Mouse (Mus musculus) B cell, adult 2 months (primary cell): Measurements from ENCODE around the gene March1.
A peak's percentile ranks its signal among the peaks of the same experiment; 100 is the strongest.
"Not testable (repeated sequence)": the region's sequence is repeated elsewhere in the genome, so short reads cannot be mapped to it uniquely, and the experiment has no call there.

Source experiments
- DNase-seq, 2 experiments: peaks; one replicate each; pipeline ENCODE4 v3.0.0; 2022

The March1 gene

DNA sequence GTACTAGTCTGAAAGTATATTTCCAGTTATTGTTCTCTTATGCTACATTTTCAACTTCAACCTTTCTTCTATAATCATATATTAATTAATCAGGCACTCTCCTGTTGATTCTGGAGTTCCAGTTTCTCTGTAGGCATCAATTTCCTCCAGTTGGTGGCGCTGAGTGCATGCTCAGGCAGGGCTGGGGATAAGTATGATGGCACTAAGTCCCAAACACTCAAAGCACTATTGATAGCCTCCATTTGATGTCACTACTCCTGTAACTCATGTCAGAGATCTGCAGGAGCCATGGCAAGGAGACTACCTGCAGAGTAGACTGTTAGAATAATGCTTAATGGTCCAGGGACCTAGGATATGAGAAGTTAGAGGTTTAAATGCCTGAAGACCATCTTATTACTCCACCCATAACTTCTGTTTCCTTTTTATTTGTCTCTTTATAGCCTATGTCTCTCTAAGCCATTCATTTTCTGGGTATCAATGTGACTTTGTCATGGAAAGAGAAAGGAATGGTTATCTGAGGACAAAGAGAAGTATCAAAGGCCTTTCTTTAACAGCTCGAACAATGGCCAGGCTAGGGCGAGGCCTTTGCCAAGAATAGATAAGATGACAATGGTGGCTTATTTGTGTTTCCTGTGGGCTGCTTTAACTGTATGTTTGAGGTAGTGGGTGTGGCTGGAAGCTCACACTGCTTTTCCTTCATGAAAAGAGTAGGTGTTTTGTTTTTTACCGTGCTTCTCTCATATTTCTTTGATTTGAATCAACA is 705.5 kb downstream of the March1 start:
- DNase-seq: peak; percentile 84 to 85

DNA sequence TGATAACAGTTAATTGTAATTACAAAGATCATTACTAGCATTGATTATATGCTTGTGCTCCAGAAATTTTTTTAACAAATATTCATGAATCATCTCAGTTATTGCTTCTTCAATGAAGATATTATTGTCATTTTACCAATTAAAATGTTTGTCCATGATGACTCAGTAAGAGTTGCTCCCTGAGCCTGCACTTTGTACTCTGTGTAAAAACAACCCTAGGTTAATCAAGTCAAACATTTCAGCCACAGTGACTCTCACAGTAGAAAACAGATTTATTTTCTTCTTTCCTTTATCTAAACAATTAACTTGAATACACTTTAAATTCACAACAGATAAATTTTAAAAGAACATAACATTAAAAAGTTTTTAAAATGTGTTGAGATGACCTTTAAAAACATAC is 708.7 kb downstream of the March1 start:
- no peak for DNase-seq

DNA sequence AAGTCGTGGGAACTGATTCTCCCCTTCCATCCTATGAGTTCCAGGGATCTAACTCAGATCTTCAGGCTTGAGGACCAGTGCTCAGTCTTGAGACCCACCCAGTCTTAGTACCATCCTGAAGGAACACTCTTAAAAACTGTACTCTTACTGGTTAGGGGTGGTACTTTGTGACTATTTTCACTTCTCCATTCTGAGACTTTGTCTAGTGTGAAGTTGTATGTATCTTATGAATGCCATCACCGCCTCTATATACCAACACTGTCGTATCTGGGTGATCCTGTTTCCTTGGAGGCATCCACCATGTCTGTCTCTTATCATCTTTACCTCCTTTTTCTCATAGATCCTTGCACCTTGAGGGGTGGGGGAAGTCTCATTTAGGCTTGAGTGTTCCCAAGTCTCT is 714.5 kb downstream of the March1 start:
- DNase-seq: peak; percentile 47 to 48

DNA sequence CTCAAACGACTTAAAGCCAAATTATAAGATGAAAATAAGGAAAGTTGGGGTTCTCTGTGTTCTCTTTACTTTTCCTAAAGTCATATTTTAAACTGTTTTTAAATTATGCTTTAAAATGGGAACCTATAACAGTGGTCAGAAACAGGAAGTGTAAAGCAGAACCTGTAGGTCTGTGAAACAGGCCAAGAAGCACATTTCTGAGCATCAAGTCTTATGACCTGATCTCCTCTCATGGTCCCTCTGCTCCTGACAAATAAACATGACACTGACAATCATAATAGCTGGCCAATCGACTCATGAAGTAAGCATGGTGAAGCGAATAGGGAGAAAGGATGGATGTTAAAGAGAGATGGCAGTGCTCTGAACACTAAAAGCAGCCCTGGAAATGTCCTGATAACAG is 716.6 kb downstream of the March1 start:
- peak; percentile 46 to 49 for DNase-seq

DNA sequence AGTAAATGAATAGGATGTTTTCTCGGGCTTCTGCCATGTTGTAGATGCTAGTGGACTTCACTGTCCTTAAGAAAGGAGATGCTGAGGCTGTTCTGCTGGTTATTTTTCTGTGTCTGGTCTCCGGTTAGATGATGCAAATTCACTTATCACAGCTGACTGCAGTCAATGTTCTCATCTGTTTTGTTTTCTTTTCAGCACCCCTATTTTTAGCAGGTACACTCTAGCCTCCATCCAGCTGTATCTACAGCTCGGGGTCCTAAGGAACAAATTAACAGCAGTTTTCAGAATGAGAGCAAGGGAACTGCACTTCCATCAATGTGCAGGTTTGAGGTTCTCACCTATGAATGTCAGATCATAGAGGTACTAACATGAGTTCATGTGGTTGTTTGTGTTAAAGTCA is 721.9 kb downstream of the March1 start:
- DNase-seq: peak; percentile 31 to 34

DNA sequence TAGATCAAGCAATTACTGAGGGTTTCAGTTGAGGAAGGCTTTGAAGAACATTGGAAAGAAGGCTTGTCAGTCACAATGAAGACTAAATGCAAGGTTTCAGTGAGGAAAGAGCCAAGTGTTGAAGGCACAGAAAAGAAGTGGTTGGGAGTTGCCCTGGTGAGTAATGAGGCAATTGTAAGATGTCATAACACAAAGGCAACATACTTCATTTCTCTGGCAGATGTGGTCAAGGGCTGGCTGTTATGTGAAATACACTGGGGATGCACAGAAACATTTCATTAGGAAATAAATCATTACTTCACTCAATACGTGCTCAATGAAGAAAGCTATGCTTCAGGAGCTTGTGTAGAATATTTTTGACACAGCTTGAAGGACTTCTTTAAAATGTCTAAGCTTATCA is 725.2 kb downstream of the March1 start:
- DNase-seq: no peak

DNA sequence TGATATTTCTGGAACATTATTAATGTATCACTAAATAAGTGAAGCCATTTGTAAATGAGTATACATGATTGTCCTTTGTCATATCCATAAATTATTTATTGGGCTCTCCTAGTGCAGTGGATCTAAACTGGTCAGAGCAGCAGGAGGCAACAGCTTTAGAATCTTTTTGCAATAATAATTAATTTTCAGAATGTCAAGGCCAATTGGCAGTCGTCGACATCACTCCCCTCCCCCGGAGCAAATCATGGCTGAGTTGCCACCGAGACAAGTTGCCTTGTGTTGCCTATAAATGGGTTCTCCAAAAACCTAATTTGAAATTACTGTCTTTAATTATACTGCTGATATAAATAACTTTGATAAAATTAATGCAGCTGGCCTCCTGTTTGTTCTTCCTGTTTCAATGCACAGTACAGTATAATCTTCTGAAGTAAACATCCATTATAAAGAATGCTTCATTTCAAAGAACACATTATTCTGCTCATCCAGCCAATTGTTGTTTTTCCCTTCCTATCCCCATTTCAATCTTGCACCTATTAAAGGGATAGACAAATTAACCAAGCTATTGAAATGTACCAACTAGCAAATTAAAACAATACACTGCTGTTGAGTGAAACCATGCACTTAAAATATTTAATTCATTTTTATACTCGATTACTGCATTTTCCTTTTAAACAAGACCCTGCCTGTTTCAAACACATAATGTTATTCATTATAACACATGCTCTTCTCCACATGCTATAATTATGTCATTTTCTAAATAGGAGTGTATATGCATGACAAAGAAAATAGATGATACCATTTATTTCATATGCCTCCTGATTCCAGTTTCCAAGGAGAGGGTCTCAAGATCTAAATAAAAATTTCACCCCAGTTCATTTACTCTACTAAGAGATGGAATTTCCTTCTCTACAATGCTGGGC is 745.4 kb downstream of the March1 start:
- no peak for DNase-seq

DNA sequence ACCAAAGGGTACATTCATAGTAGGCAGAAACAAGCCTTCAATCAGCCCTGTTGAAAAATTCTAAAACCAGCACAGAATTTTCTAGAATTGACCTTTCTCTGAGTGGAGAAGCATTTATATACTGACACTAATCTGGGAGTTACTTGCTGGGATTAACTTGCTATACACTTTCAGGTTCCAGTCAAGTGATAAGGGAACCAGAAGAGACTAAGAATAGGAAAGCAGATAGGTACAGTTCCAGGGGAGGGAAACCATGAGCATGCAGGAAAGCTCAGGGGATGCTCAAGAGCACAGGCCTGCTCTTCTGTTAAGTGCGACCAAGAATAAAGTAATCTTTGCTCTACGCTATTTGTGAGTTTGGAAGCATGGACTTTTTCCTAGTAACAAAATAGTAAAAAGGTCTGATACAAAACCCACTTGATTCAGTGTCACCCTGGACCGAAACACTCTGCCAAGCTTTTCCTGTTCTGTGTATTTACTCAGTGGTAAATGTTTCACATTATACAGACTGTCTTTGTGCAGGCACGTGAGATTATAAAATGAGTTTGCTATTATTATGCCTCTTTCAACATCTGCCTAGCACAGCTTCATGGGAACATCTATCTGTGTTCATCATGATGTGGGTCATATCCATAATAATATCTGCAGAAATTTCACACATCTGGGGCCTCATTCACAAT is 766.1 kb downstream of the March1 start:
- DNase-seq: no peak

DNA sequence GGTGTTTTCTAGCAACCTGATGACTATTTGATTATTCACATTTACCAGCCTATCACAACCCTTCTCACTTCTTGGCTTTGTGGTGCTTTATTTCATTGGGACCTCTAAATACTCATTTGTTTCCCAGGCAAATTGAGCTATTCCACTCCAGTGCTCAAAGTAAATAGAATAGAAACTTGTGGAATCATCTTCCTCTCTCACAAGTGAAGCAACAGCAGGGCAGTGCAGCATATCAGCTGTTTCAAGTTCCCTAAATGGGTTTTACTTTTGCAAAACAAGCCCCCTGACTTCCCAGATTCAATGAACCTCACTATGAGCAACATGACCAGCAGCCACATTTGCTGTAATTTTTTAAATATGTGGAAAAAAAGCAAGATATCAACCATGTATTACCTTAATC is 768.3 kb downstream of the March1 start:
- peak; percentile 46 for DNase-seq

DNA sequence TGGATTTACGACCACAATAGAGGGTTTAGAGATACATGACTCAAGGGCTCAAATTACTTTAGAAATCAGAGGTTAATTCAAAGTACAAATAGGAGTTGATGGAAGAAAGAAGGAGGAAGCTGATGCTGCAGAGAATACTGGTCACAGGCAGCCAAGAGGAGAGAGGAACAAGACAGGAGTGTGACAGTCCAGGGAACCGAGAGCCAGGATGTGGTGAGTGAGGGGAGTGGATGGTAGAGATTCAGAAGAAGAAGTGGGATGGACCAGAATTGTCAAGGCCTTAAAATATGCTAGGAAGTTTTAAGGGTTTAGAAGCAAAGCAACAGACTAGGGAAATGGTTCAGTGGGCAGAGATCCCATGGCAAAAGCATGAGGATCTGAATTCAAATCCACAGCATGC is 771.0 kb downstream of the March1 start:
- peak; percentile 36 to 44 for DNase-seq

DNA sequence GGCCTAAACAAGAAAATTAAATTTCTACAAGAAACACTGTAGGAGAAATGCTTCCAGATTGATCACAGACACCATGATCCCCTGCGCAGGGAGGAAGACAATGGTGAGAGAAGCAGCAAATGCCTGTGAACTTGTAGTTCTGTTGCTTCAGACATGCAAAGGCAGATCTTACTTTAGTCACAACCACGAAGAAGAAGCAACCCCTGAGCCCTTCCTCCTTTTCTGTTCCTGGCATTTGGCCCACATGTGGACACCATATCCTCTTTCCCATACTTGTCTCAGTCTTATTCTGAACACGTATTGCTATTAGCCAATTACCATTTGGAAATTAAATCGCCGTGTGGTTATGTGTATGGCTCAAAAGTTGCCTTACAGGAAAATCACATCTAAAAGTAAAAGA is 773.9 kb downstream of the March1 start:
- DNase-seq: no peak

DNA sequence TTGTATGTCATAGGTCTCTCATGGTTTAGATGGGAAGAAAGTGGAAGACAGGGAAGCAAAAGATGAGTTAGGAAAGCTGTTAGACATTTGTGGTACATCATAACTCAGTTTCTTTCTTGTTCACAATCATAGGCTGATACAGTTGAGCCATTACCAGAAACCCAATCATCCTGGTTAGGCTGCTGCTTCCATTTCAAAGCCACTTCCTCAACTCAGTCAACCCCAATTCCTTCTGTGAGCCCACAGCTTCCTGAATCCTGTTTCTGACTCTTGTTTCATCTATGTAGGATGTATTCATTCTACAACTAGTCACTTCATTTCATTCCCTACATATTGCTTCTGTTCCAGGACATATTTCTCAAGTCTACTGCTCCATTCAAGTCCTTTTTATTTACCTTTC is 775.2 kb downstream of the March1 start:
- peak in 1 of 2 experiments; percentile 38 for DNase-seq

DNA sequence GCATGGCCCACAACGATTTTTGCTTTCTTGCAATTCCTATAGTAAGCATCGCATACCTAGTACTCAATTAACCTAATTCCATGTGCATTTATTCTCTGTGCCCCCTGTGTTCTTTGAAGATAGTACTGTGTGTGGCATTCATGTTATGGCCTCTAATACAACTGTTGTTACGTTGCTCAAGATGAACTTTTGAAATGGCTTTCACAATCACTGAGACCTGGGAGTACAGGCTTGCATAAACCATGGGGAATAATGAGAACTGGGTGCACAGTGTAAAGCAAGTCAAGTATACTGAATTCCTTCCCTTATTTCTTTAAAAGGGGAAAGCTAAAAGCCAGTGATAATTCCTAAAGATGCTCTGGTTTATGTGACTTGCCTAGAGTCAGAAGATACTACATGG is 776.4 kb downstream of the March1 start:
- DNase-seq: no peak

DNA sequence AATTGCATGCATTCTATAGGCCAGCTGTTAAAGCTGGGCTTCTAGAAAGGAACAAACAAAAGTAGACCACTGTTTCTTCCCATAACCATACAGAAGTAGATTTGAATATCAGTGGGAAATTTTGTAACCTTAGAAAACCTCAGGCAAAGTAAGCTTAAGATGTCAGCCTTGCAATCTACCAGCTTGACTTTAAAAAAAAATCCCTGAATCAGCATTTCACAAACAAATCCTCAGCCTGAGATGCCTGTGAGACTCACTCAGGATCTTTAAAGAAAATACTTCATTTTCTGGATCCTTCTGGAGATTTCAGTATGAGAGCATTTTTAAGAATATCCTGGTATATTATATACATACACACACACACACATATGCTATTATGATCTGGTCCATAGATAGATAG is 780.1 kb downstream of the March1 start:
- no peak for DNase-seq

DNA sequence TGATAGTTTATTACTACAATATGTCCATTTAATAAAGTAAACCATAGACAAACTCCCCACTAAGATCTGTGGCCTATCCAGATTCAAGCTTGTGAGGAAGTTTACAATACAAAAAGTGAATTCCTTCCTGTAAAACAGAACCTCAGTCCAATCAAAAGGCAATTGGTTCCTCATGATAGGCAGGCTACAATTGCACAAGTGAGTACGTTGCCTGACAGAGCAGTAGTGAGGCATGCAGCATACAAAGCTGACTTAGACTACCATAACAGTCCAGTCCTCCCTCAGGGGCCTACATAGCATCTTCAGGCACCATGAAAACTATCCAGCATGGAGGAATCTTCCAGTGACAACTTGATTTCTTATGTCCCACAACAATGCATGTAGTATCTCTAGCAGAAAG is 782.4 kb downstream of the March1 start:
- DNase-seq: no peak

DNA sequence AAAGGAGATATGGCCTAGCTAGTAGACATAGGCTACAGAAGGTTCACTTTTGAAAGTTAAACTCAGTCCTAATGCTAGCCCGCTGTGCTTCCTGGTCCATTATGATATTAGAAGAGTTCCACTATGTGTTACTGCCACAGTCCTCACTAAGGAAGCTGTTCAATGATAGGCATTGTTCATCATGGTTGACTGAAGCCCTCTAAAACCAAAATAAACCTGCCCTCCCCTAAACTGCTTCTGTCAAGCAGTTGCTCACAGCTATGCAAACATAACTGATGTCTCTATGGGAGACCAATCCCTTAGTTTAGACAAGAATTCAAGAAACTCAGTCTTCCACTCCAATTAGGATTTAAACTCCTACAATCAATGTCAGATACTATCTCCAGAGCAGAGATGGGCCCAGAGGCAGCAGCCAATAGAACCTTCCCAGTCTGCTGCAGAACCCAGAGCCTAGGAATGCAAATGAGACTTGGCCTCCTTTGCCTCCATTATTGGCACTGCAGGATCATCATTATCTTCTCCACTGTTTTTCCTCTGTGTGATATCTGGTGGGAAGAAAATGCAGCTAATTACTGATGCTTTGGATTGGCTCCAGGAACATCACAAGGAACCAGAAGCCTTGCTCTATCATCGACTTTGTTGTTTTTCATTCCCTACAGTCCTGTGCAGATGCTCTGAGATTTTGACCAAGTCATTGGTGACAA is 787.2 kb downstream of the March1 start:
- peak; percentile 25 to 26 for DNase-seq

DNA sequence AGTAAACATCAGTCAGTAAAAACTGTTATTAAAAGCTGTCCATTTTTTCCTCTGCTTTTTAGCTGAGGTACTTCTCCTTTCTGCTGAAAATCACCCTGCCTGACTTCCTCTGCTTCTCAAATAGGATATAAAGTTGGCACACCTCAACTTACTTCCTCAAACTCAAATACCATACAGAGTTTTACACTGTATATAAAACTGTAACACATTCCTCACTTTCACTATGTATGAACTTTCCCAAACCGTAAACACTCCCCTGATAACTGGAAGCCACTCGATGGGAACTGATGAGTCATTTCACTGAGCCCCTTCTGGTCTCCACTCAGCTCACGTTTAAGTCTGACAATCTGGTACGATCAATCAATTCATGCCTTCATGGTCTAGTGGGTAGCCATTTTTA is 788.1 kb downstream of the March1 start:
- peak; percentile 56 to 65 for DNase-seq

DNA sequence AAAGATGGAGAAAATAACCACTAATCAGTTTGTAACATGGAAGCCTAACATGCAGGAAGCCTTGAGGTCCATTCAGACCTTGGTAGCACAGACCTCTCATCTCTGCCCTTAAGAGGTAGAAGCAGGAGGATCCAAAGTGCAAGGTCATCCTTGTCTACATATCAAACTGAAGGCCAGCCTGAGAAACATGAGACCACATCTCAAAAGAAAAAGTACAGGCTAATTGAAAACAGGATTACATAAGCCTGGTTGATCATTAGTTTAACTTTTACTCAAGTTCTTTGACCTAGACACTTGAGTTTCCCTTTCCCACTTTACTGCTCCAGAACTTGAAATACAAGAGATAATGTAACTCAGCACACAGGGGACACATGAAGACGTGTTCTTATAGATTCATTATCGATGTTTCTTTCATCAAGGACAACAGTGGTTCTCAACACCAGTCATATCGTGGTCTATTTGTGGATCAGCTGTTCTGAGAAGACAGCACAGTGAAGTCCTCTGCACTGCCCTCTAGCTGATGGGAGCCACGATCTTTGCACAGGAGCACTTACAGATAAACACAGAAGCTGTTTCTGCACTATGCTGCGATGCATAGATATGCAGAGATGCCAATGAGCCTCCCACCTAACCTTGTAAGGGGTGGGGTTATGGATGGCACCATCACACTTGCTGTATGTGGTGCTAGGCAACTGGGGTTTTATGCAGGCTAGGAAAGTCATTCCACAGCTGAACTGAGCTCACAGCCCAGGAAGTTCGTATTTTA is 789.1 kb downstream of the March1 start:
- peak in 1 of 2 experiments; percentile 29 for DNase-seq

DNA sequence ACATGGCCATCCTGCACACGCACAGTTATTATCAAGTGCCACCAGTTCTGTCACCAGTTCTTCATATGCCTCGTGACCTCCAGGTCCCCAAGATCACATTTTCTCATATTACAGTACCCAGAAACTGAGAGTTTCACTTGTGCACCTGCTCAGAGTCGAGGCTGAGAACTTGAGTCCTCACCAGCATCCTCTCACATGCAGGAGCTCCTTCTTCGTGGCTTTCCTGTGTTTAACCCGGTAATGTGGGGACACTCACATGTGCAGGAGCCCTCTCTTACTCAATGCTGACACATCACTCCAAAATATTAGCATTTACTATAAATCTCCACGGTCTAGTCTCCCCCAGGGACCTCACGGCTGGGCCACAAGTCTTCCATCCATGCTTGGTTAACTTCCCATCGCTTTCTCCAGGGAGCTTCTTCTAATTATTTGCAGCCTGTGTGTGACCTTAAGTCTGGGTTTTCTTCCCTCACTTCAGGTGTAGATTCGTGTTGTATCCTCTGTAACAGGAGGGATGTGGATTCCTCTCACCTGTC is 792.4 kb downstream of the March1 start:
- DNase-seq: peak; percentile 36 to 41

DNA sequence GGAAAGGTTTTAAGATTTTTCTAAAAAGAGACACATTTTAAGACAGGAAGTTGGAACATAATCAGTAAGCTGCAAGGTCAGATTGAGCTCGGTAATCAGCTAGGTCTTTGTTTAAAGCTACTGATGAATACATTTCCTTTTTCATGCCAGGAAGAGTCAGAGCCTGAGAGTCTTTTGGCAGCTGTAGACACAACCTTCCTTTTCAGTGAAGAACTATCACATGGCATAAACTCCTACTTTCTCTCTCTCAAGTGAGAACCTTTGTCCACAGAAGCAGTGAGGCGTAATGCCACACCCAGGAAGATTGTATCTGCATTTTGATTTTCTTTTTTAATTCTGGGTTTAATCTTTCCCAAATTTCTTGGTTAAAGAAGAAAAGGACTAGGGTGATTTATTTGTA is 795.4 kb downstream of the March1 start:
- peak in 1 of 2 experiments; percentile 14 for DNase-seq

DNA sequence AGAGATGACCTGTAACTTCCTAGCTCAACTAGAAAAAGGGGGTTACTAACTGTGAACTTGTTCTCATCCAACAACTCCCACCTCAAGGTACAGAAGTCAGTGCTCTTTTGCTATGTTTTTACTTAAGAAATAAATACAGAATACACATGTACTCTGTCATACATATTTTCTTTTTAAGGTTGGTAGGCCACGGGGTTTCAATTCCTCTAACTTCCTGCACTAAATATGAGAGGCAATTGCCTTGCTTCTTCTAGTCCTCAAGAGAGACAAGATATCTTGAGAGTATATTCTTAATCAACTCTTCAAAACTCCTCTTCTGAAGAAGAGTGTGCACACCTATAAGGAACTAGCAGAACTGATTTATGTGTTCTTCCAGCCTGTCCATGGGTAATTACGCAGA is 797.5 kb downstream of the March1 start:
- DNase-seq: peak in 1 of 2 experiments; percentile 35

DNA sequence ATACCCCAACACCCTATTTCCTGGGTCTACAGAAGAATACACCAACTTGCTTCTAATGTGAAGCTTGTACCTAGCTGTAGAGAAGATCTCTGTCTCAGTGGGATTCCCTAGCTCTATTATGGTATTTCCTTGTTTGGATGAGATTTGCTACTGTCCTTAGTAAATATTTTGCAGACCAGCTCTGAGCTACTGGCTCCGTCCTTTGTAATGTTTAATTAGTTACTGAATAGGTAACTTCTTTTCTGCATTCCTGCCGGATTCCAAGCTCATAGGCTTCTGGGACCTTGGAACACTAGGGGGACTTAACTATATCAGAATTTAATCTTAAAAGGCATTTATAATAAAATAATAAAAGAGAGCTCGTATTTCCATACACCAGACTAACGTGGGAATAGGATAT is 799.9 kb downstream of the March1 start:
- DNase-seq: not testable (repeated sequence)
